Mouse (Mus musculus) forelimb bud, embryonic 11.5 days (tissue): ENCODE measurements around the gene Ifngr2.

Experiments used
- DNase-seq: peaks from one replicate; pipeline ENCODE4 v3.0.0-alpha.2; 2012; ENCODE audit warnings: low read depth, low spot score

The Ifngr2 gene

DNA sequence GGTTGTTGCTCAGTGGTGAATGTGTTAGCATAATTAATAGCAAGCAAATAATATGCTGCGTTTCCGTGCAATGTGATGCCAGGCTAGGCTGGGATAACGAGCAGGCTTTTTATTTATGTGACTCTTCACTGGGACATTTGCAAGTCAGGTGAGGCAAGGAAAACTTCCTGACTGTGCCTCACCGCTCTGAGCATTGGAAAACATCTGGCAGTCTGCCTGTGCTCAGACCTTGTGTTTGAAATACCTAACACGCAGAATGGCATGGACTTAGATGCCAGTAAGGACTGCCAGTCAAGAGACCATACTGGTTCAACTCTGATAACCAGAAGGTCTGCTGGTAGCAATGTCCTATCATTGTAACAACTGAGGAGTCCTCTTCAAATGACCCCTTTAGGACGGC lies 58.3 kb downstream of the Ifngr2 start:
- DNase-seq = no peak

- no peak for DNase-seq
Observed at GRCm38 (mm10) chr16:91606958-91607357, 60.1 kb downstream of the Ifngr2 start.

GRCm38 (mm10) chr16:91609501-91610245 lies 62.8 kb downstream of the Ifngr2 start:
- no peak for DNase-seq

GRCm38 (mm10) chr16:91611248-91611647 lies 64.4 kb downstream of the Ifngr2 start:
- DNase-seq = no peak

DNA sequence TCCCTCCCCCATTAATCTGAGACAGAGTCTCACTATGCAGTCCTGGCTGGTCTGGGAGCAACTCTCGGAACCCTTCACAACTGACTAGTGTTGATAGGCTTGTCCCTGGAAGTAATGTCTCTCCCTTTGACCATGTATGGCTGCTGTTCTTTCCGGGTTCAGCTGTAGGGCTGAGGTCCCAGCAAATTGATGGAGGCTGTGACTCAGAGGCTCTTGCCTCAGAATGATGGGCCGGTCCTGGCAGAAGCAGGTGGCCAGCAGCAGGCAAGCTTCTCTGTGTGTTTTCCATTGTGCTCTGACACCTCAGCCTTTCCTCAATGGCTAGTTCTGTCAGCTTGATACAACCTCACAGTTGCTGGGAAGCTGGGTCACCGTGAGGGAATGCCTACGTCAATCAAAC lies 65.7 kb downstream of the Ifngr2 start:
- no peak for DNase-seq

DNA sequence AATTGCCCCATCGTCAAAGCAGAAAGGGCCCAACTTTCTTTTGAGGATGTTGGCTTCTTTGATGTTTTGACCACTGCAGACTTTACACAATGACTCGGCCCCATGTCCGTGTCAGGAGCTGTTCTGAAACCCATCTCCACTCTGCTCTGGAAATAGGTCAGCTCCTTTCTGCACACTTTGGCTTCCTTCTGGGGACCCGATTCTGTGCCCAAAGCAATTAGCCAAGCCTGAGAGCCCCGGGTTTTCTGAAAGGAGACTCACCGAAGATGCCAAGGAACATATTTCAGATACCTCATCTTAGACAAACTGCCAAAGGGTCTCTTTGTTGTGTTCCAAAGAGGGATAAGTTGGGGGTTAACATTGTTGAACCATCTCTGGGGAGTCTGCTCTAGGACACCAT lies 67.7 kb downstream of the Ifngr2 start:
- DNase-seq = no peak
